Mouse (Mus musculus) brain, adult 2 months (tissue): ENCODE measurements around the gene Atp2b1.

ENCODE experiments used
- DNase-seq: peaks from one replicate; pipeline ENCODE4 v3.0.0; 2011; ENCODE audit warnings: low read depth, low spot score

Atp2b1 gene

GRCm38 (mm10) chr10:98916011-98916780 is 2.0 kb downstream of the Atp2b1 start:
- peak; percentile 74 for DNase-seq

GRCm38 (mm10) chr10:98916781-98917340 is 2.7 kb downstream of the Atp2b1 start:
- DNase-seq, result peak; percentile 57

- no peak for DNase-seq
Measured at GRCm38 (mm10) chr10:98925081-98925480, 10.9 kb downstream of the Atp2b1 start.

- DNase-seq, result no peak
Measured at GRCm38 (mm10) chr10:98926991-98927390, 12.8 kb downstream of the Atp2b1 start.

- DNase-seq, result no peak
Measured at GRCm38 (mm10) chr10:98929444-98929843, 15.2 kb downstream of the Atp2b1 start.

- DNase-seq, result peak; percentile 90
Measured at GRCm38 (mm10) chr10:98930143-98930542, 15.9 kb downstream of the Atp2b1 start.

GRCm38 (mm10) chr10:98940137-98940536 is 25.9 kb downstream of the Atp2b1 start:
- no peak for DNase-seq

GRCm38 (mm10) chr10:98940799-98941198 is 26.6 kb downstream of the Atp2b1 start:
- peak; percentile 57 for DNase-seq

- DNase-seq, result no peak
Measured at GRCm38 (mm10) chr10:98941991-98942390, 27.8 kb downstream of the Atp2b1 start.

GRCm38 (mm10) chr10:98942999-98943398 is 28.8 kb downstream of the Atp2b1 start:
- DNase-seq, result peak; percentile 43

- DNase-seq, result peak; percentile 33
Measured at GRCm38 (mm10) chr10:98943894-98944293, 29.7 kb downstream of the Atp2b1 start.

- no peak for DNase-seq
Measured at GRCm38 (mm10) chr10:98946031-98946791, 32.0 kb downstream of the Atp2b1 start.

- DNase-seq, result no peak
Measured at GRCm38 (mm10) chr10:98947206-98947605, 33.0 kb downstream of the Atp2b1 start.

GRCm38 (mm10) chr10:98948096-98948495 is 33.9 kb downstream of the Atp2b1 start:
- DNase-seq, result no peak

- no peak for DNase-seq
Measured at GRCm38 (mm10) chr10:98949750-98950149, 35.5 kb downstream of the Atp2b1 start.

- DNase-seq, result peak; percentile 76
Measured at GRCm38 (mm10) chr10:98951286-98952270, 37.4 kb downstream of the Atp2b1 start.

- no peak for DNase-seq
Measured at GRCm38 (mm10) chr10:98954230-98954993, 40.2 kb downstream of the Atp2b1 start.

GRCm38 (mm10) chr10:98956124-98956523 is 41.9 kb downstream of the Atp2b1 start:
- no peak for DNase-seq

- no peak for DNase-seq
Measured at GRCm38 (mm10) chr10:98958752-98959151, 44.5 kb downstream of the Atp2b1 start.

GRCm38 (mm10) chr10:98959385-98959784 is 45.2 kb downstream of the Atp2b1 start:
- DNase-seq, result peak; percentile 95

- DNase-seq, result no peak
Measured at GRCm38 (mm10) chr10:98960911-98961310, 46.7 kb downstream of the Atp2b1 start.
